Mouse (Mus musculus) stomach, embryonic 16.5 days (tissue): Measurements from ENCODE around the gene Cdh4. TPM values are rescaled to one million over a fixed set of nuclear protein-coding genes. Genes with fewer than 3 reads are reported as not detected.

ENCODE experiments used
- ATAC-seq: fragments of 200-750 bp; cut with Nextera tagmentation; 2 replicates; pipeline ENCODE4 v1.8.0; 2017; ENCODE audit warnings: moderate number of reproducible peaks, moderate TSS enrichment; ENCODE audit not compliant: insufficient read depth, low FRiP score
- H3K27ac ChIP-seq: fragments of 300-500 bp; sonication (generic); 2 replicates; pipeline ENCODE4 v1.5.1; 2014; ENCODE audit warnings: low read length
- H3K27me3 ChIP-seq: fragments of 300-500 bp; sonication (generic); 2 replicates; pipeline ENCODE4 v1.6.1; 2014; ENCODE audit warnings: low read length, control low read depth, mixed read lengths; ENCODE audit not compliant: control insufficient read depth, insufficient read depth
- H3K36me3 ChIP-seq: fragments of 300-500 bp; sonication (generic); 2 replicates; pipeline ENCODE4 v1.6.1; 2014; ENCODE audit warnings: low read length; ENCODE audit not compliant: control insufficient read depth, insufficient read depth
- H3K4me1 ChIP-seq: fragments of 300-500 bp; sonication (generic); 2 replicates; pipeline ENCODE4 v1.6.1; 2014; ENCODE audit warnings: low read length, control low read depth, mixed read lengths; ENCODE audit not compliant: control insufficient read depth, insufficient read depth
- H3K4me2 ChIP-seq: fragments of 300-500 bp; sonication (generic); 2 replicates; pipeline ENCODE4 v1.6.1; 2014; ENCODE audit warnings: low read depth, low read length, mixed read lengths
- H3K4me3 ChIP-seq: fragments of 300-500 bp; sonication (generic); replicated peaks from 2 replicates; pipeline ENCODE4 v1.5.1; 2014; ENCODE audit warnings: mild to moderate bottlenecking, low read length
- H3K9ac ChIP-seq: fragments of 300-500 bp; sonication (generic); 2 replicates; pipeline ENCODE4 v1.6.1; 2014; ENCODE audit warnings: low read length
- H3K9me3 ChIP-seq: fragments of 300-500 bp; sonication (generic); replicated peaks from 2 replicates; pipeline ENCODE4 v1.6.1; 2016; ENCODE audit warnings: low read length, control low read depth; ENCODE audit not compliant: control insufficient read depth
- WGBS: fragments of 180-500 bp; shearing (Covaris S2); extraction: QIAGEN DNeasy Blood & Tissue Kit; methylation state at CpG from one replicate; pipeline ENCODE4 v1.1.7; 2014; 5-methylcytosine and 5-hydroxymethylcytosine counted together
- polyA plus RNA-seq: library from polyadenylated mRNA; unstranded; fragments of >200 nt; fragmentation: Nextera tagmentation; extraction: Ambion mirVana; gene quantifications from 2 replicates; pipeline ENCODE4 v1.2.1, GENCODE M21; 2015

Gene Cdh4
- polyA plus RNA-seq, 1 experiment from 2014 or later: 4.4 TPM

GRCm38 (mm10) chr2:179754776-179755175, 312.5 kb downstream of the Cdh4 start:
- 74% methylated on average over 11 of the region's 11 CpGs for WGBS
- Histone ChIP-seq H3K9me3 (no peaks in the 10 kb centered on the region), H3K27me3 (no peaks in the 10 kb centered on the region), H3K27ac (no peak overlapping the region), H3K4me2 (no peak overlapping the region), H3K4me3 (no peak overlapping the region), H3K36me3 (no peaks in the 10 kb centered on the region), H3K4me1 (no peaks in the 10 kb centered on the region), H3K9ac (no peak overlapping the region)
- ATAC-seq: no peak

- H3K9me3 ChIP-seq: no peaks in the 10 kb centered on the region
- no peak overlapping the region for H3K4me3 ChIP-seq
- H3K4me2 ChIP-seq: no peak overlapping the region
- no peak for ATAC-seq
- 0 out of 2 replicates have a peak, but pooled peaks cover 4% of the 10 kb centered on the region for H3K27me3 ChIP-seq
- H3K36me3 ChIP-seq: no peaks in the 10 kb centered on the region
- no peak overlapping the region for H3K9ac ChIP-seq
- no peaks in the 10 kb centered on the region for H3K4me1 ChIP-seq
- no peak overlapping the region for H3K27ac ChIP-seq
- 51% methylated on average over 9 of the region's 9 CpGs for WGBS
Measured at GRCm38 (mm10) chr2:179761718-179762441, 319.6 kb downstream of the Cdh4 start.

GRCm38 (mm10) chr2:179762521-179763305, 320.5 kb downstream of the Cdh4 start:
- H3K36me3 ChIP-seq: no peaks in the 10 kb centered on the region
- no peak for ATAC-seq
- no peak overlapping the region for H3K4me3 ChIP-seq
- H3K4me1 ChIP-seq: 0 out of 2 replicates have a peak, but pooled peaks cover 6% of the 10 kb centered on the region
- no peaks in the 10 kb centered on the region for H3K9me3 ChIP-seq
- H3K27me3 ChIP-seq: 0 out of 2 replicates have a peak, but pooled peaks cover 4% of the 10 kb centered on the region
- no peak overlapping the region for H3K9ac ChIP-seq
- 52% methylated on average over 13 of the region's 13 CpGs for WGBS
- no peak overlapping the region for H3K27ac ChIP-seq
- no peak overlapping the region for H3K4me2 ChIP-seq

GRCm38 (mm10) chr2:179764460-179764859, 322.2 kb downstream of the Cdh4 start:
- Histone ChIP-seq H3K4me1 (peaks cover 16% of the 10 kb centered on the region), H3K36me3 (no peaks in the 10 kb centered on the region), H3K9me3 (no peaks in the 10 kb centered on the region), H3K27me3 (0 out of 2 replicates have a peak, but pooled peaks cover 4% of the 10 kb centered on the region), H3K9ac (no peak overlapping the region), H3K4me2 (no peak overlapping the region), H3K4me3 (no peak overlapping the region), H3K27ac (no peak overlapping the region)
- no peak for ATAC-seq
- WGBS: 83% methylated on average over 2 of the region's 2 CpGs

GRCm38 (mm10) chr2:179766664-179767526, 324.7 kb downstream of the Cdh4 start:
- H3K27me3 ChIP-seq: 0 out of 2 replicates have a peak, but pooled peaks cover 4% of the 10 kb centered on the region
- H3K4me1 ChIP-seq: peaks cover 20% of the 10 kb centered on the region
- no peak overlapping the region for H3K27ac ChIP-seq
- H3K36me3 ChIP-seq: no peaks in the 10 kb centered on the region
- H3K4me2 ChIP-seq: no peak overlapping the region; the same call in 1 of the 2 replicates
- H3K9me3 ChIP-seq: no peaks in the 10 kb centered on the region
- no peak for ATAC-seq
- WGBS: 36% methylated on average over 16 of the region's 16 CpGs
- no peak overlapping the region for H3K9ac ChIP-seq
- no peak overlapping the region for H3K4me3 ChIP-seq

GRCm38 (mm10) chr2:179767527-179767849, 325.3 kb downstream of the Cdh4 start:
- Histone ChIP-seq H3K4me1 (peaks cover 20% of the 10 kb centered on the region), H3K4me3 (no peak overlapping the region), H3K9ac (no peak overlapping the region), H3K27ac (no peak overlapping the region), H3K36me3 (no peaks in the 10 kb centered on the region), H3K4me2 (no peak overlapping the region; the same call in 1 of the 2 replicates), H3K9me3 (no peaks in the 10 kb centered on the region), H3K27me3 (0 out of 2 replicates have a peak, but pooled peaks cover 4% of the 10 kb centered on the region)
- 23% methylated on average over 9 of the region's 9 CpGs for WGBS
- no peak for ATAC-seq

GRCm38 (mm10) chr2:179769137-179769536, 326.9 kb downstream of the Cdh4 start:
- peak; percentile 83 for ATAC-seq
- Histone ChIP-seq H3K4me2 (no peak overlapping the region), H3K9me3 (no peaks in the 10 kb centered on the region), H3K27ac (peak overlapping the region; percentile 44; the same call in 1 of the 2 replicates), H3K9ac (no peak overlapping the region), H3K27me3 (0 out of 2 replicates have a peak, but pooled peaks cover 4% of the 10 kb centered on the region), H3K36me3 (no peaks in the 10 kb centered on the region), H3K4me3 (no peak overlapping the region), H3K4me1 (peaks cover 20% of the 10 kb centered on the region)
- 29% methylated on average over 5 of the region's 5 CpGs for WGBS

GRCm38 (mm10) chr2:179769943-179770342, 327.7 kb downstream of the Cdh4 start:
- 58% methylated on average over 8 of the region's 8 CpGs for WGBS
- no peak; the same call in 1 of the 2 replicates for ATAC-seq
- peaks cover 20% of the 10 kb centered on the region for H3K4me1 ChIP-seq

More at GRCm38 (mm10) chr2:179769943-179770342, 327.7 kb downstream of the Cdh4 start:
- no peak overlapping the region for H3K4me3 ChIP-seq
- no peaks in the 10 kb centered on the region for H3K9me3 ChIP-seq
- no peak overlapping the region for H3K4me2 ChIP-seq
- no peak overlapping the region for H3K27ac ChIP-seq
- 0 out of 2 replicates have a peak, but pooled peaks cover 4% of the 10 kb centered on the region for H3K27me3 ChIP-seq
- no peak overlapping the region for H3K9ac ChIP-seq
- H3K36me3 ChIP-seq: no peaks in the 10 kb centered on the region
